Mouse (Mus musculus) thymus, postnatal 0 days (tissue): Measurements from ENCODE around the gene Rtn2. TPM values are rescaled to one million over a fixed set of nuclear protein-coding genes. Genes with fewer than 3 reads are reported as not detected.

ENCODE experiments used
- DNase-seq: peaks from one replicate; pipeline ENCODE4 v3.0.0-alpha.2; 2015; ENCODE audit warnings: low spot score
- polyA plus RNA-seq: library from polyadenylated mRNA; unstranded; fragments of >200 nt; fragmentation: Nextera tagmentation; extraction: Ambion mirVana; gene quantifications from 2 replicates; pipeline ENCODE4 v1.2.1, GENCODE M21; 2015

Rtn2 gene
- polyA plus RNA-seq, result 1.6 and 2.2 TPM in 2 replicates

- peak; percentile 65 for DNase-seq
Measured at GRCm38 (mm10) chr7:19282385-19282784, at the start of gene Rtn2. Gene Rtn2, plus strand, starts transcription at chr7:19282624.

GRCm38 (mm10) chr7:19234652-19235051 lies 47.8 kb upstream of the Rtn2 start:
- no peak for DNase-seq

GRCm38 (mm10) chr7:19235092-19235671 lies 47.2 kb upstream of the Rtn2 start:
- DNase-seq, result no peak

- no peak for DNase-seq
Measured at GRCm38 (mm10) chr7:19236411-19236810, 46.0 kb upstream of the Rtn2 start.

- no peak for DNase-seq
Measured at GRCm38 (mm10) chr7:19238344-19238743, 44.1 kb upstream of the Rtn2 start.

- DNase-seq, result peak; percentile 87
Measured at GRCm38 (mm10) chr7:19239423-19239822, 43.0 kb upstream of the Rtn2 start.

GRCm38 (mm10) chr7:19239986-19240385 lies 42.4 kb upstream of the Rtn2 start:
- DNase-seq, result no peak

- DNase-seq, result no peak
Measured at GRCm38 (mm10) chr7:19240905-19241463, 41.4 kb upstream of the Rtn2 start.

- no peak for DNase-seq
Measured at GRCm38 (mm10) chr7:19242005-19242404, 40.4 kb upstream of the Rtn2 start.

- DNase-seq, result no peak
Measured at GRCm38 (mm10) chr7:19243858-19244257, 38.6 kb upstream of the Rtn2 start.

GRCm38 (mm10) chr7:19245083-19245482 lies 37.3 kb upstream of the Rtn2 start:
- DNase-seq, result no peak

GRCm38 (mm10) chr7:19246855-19247254 lies 35.6 kb upstream of the Rtn2 start:
- DNase-seq, result no peak

- no peak for DNase-seq
Measured at GRCm38 (mm10) chr7:19247511-19247910, 34.9 kb upstream of the Rtn2 start.

- no peak for DNase-seq
Measured at GRCm38 (mm10) chr7:19252078-19252477, 30.3 kb upstream of the Rtn2 start.

- DNase-seq, result no peak
Measured at GRCm38 (mm10) chr7:19253437-19253836, 29.0 kb upstream of the Rtn2 start.

- DNase-seq, result no peak
Measured at GRCm38 (mm10) chr7:19255395-19255794, 27.0 kb upstream of the Rtn2 start.

GRCm38 (mm10) chr7:19256567-19256966 lies 25.9 kb upstream of the Rtn2 start:
- DNase-seq, result peak; percentile 58

- DNase-seq, result peak; percentile 26
Measured at GRCm38 (mm10) chr7:19257390-19258022, 24.9 kb upstream of the Rtn2 start.

- no peak for DNase-seq
Measured at GRCm38 (mm10) chr7:19258336-19258735, 24.1 kb upstream of the Rtn2 start.

- DNase-seq, result no peak
Measured at GRCm38 (mm10) chr7:19265147-19265546, 17.3 kb upstream of the Rtn2 start.

- peak; percentile 44 for DNase-seq
Measured at GRCm38 (mm10) chr7:19265928-19266822, 16.2 kb upstream of the Rtn2 start.

GRCm38 (mm10) chr7:19267051-19267450 lies 15.4 kb upstream of the Rtn2 start:
- DNase-seq, result no peak
